Mouse (Mus musculus) heart, adult 2 months (tissue): ENCODE measurements around the gene Atp6v1b1.

Experiments used
- CTCF ChIP-seq: fragments of 200-600 bp; IDR thresholded peaks from 2 replicates; pipeline ENCODE4 v1.8.1; 2022; ENCODE audit warnings: antibody characterized with exemption, mild to moderate bottlenecking, moderate library complexity
- EP300 ChIP-seq: fragments of 200-500 bp; IDR thresholded peaks from 2 replicates; pipeline ENCODE4 v1.6.1; 2011; ENCODE audit warnings: low read depth, low read length, control low read depth; ENCODE audit not compliant: insufficient read depth
- POLR2A ChIP-seq: fragments of 200-500 bp; IDR thresholded peaks from 2 replicates; pipeline ENCODE4 v1.6.1; 2011; ENCODE audit warnings: mild to moderate bottlenecking, low read depth, low read length, control low read depth; ENCODE audit not compliant: insufficient read depth

DNA sequence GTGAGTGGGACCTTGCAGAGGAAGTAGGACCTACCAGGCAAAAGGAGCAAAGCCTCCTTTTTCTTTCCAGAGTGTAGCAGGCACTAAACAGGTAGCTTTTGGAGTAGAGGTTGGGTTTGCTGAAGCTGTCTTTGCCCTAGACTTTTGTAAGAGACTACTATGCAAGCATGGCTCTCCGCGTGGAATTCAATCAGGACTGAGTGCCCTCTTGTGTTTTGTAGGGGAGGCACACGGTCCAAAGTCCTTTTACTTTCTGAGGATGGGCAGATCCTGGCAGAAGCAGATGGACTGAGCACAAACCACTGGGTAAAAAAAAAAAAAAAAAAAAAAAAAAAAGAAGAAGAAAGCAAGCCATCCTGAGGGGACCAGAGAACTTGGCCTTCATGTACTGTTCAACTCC lies 53.9 kb downstream of the Atp6v1b1 start:
- TF ChIP-seq CTCF = no peak
- no peak for TF ChIP-seq POLR2A
- TF ChIP-seq EP300 = no peak
